Mouse (Mus musculus) c-Kit-negative CD71-positive TER-119-positive erythroid progenitor cells, embryonic 14.5 days (primary cell): ENCODE data around the gene Banp.

Source experiments
- DNase-seq: peaks from one replicate; pipeline ENCODE4 v3.0.0-alpha.2; 2013; ENCODE audit warnings: low read depth, low spot score

Gene Banp

GRCm38 (mm10) chr8:122018046-122018831 lies 68.7 kb downstream of the Banp start:
- no peak for DNase-seq

- no peak for DNase-seq
Observed at GRCm38 (mm10) chr8:122019162-122019561, 69.6 kb downstream of the Banp start.

- DNase-seq: no peak
Observed at GRCm38 (mm10) chr8:122020050-122020771, 70.7 kb downstream of the Banp start.

GRCm38 (mm10) chr8:122021725-122022124 lies 72.2 kb downstream of the Banp start:
- no peak for DNase-seq

- DNase-seq: no peak
Observed at GRCm38 (mm10) chr8:122022274-122022673, 72.7 kb downstream of the Banp start.

- no peak for DNase-seq
Observed at GRCm38 (mm10) chr8:122022705-122023104, 73.2 kb downstream of the Banp start.

- DNase-seq: no peak
Observed at GRCm38 (mm10) chr8:122025546-122025945, 76.0 kb downstream of the Banp start.

GRCm38 (mm10) chr8:122028116-122028515 lies 78.6 kb downstream of the Banp start:
- DNase-seq: no peak

GRCm38 (mm10) chr8:122030965-122031364 lies 81.4 kb downstream of the Banp start:
- no peak for DNase-seq

GRCm38 (mm10) chr8:122032741-122033140 lies 83.2 kb downstream of the Banp start:
- DNase-seq: no peak

GRCm38 (mm10) chr8:122035543-122035942 lies 86.0 kb downstream of the Banp start:
- no peak for DNase-seq

- no peak for DNase-seq
Observed at GRCm38 (mm10) chr8:122036325-122036724, 86.8 kb downstream of the Banp start.

GRCm38 (mm10) chr8:122037279-122037678 lies 87.7 kb downstream of the Banp start:
- no peak for DNase-seq

- no peak for DNase-seq
Observed at GRCm38 (mm10) chr8:122038076-122038475, 88.5 kb downstream of the Banp start.

- no peak for DNase-seq
Observed at GRCm38 (mm10) chr8:122039452-122039851, 89.9 kb downstream of the Banp start.

GRCm38 (mm10) chr8:122047206-122047870 lies 97.8 kb downstream of the Banp start:
- DNase-seq: no peak

- DNase-seq: no peak
Observed at GRCm38 (mm10) chr8:122049266-122049665, 99.7 kb downstream of the Banp start.

- no peak for DNase-seq
Observed at GRCm38 (mm10) chr8:122049923-122050322, 100.4 kb downstream of the Banp start.

GRCm38 (mm10) chr8:122050620-122051019 lies 101.1 kb downstream of the Banp start:
- DNase-seq: no peak

- no peak for DNase-seq
Observed at GRCm38 (mm10) chr8:122055321-122055720, 105.8 kb downstream of the Banp start.

- DNase-seq: no peak
Observed at GRCm38 (mm10) chr8:122056113-122056512, 106.6 kb downstream of the Banp start.

- DNase-seq: no peak
Observed at GRCm38 (mm10) chr8:122056882-122057281, 107.3 kb downstream of the Banp start.
